Mouse (Mus musculus) liver, embryonic 13.5 days (tissue): ENCODE measurements around the gene Elmo2. TPM values are rescaled to one million over a fixed set of nuclear protein-coding genes. Genes with fewer than 3 reads are reported as not detected.

ENCODE experiments used
- polyA plus RNA-seq: library from polyadenylated mRNA; unstranded; fragments of >200 nt; fragmentation: Nextera tagmentation; extraction: Ambion mirVana; gene quantifications from 2 replicates; pipeline ENCODE4 v1.2.1, GENCODE M21; 2015

Gene Elmo2
- polyA plus RNA-seq, 1 experiment from 2014 or later = 14.2 TPM

Other genes starting within 250 kb of the Elmo2 start
- gene 1700025C18Rik, start 235.7 kb downstream of the Elmo2 start, polyA plus RNA-seq = not detected in 2 replicates
- not detected in 2 replicates for gene Cdh22, start 91.6 kb downstream of the Elmo2 start, polyA plus RNA-seq
- gene Slc35c2, start 38.6 kb downstream of the Elmo2 start, polyA plus RNA-seq = 40.2 and 40.3 TPM in 2 replicates
- gene Zfp663, start 42.2 kb upstream of the Elmo2 start, polyA plus RNA-seq = 0.05 and 0.07 TPM in 2 replicates
- gene Zfp334, start 61.8 kb upstream of the Elmo2 start, polyA plus RNA-seq = 0.97 and 1.0 TPM in 2 replicates
- 2.0 and 2.2 TPM in 2 replicates for gene Ocstamp, start 73.9 kb upstream of the Elmo2 start, polyA plus RNA-seq
- 4.4 and 4.9 TPM in 2 replicates for gene Slc13a3, start 146.8 kb upstream of the Elmo2 start, polyA plus RNA-seq
- 12.1 and 12.9 TPM in 2 replicates for gene Trp53rka, start 166.8 kb upstream of the Elmo2 start, polyA plus RNA-seq
- 0.36 and 0.46 TPM in 2 replicates for gene Slc2a10, start 177.3 kb upstream of the Elmo2 start, polyA plus RNA-seq